Mouse (Mus musculus) kidney, embryonic 15.5 days (tissue): ENCODE results near the gene Msh5. TPM values are rescaled to one million over a fixed set of nuclear protein-coding genes. Genes with fewer than 3 reads are reported as not detected.
"Not testable (repeated sequence)": the region's sequence is repeated elsewhere in the genome, so short reads cannot be mapped to it uniquely, and the experiment has no call there.

Experiments
- ATAC-seq: fragments of 200-750 bp; cut with Nextera tagmentation; replicated peaks from 2 replicates; pipeline ENCODE4 v1.8.0; 2017; ENCODE audit warnings: moderate TSS enrichment; ENCODE audit not compliant: low FRiP score
- H3K27ac ChIP-seq: fragments of 300-500 bp; sonication (generic); 2 replicates; pipeline ENCODE4 v1.5.1; 2015; ENCODE audit warnings: mild to moderate bottlenecking, inconsistent platforms
- H3K27me3 ChIP-seq: fragments of 300-500 bp; sonication (generic); 2 replicates; pipeline ENCODE4 v1.6.1; 2015; ENCODE audit warnings: inconsistent platforms
- H3K36me3 ChIP-seq: fragments of 300-500 bp; sonication (generic); 2 replicates; pipeline ENCODE4 v1.6.1; 2015; ENCODE audit warnings: inconsistent platforms
- H3K4me1 ChIP-seq: fragments of 300-500 bp; sonication (generic); 2 replicates; pipeline ENCODE4 v1.6.1; 2015; ENCODE audit warnings: inconsistent platforms
- H3K4me2 ChIP-seq: fragments of 300-500 bp; sonication (generic); 2 replicates; pipeline ENCODE4 v1.6.1; 2015; ENCODE audit warnings: moderate library complexity, mild to moderate bottlenecking, inconsistent platforms
- H3K4me3 ChIP-seq: fragments of 300-500 bp; sonication (generic); replicated peaks from 2 replicates; pipeline ENCODE4 v1.5.1; 2015; ENCODE audit warnings: mild to moderate bottlenecking, inconsistent platforms
- H3K9ac ChIP-seq: fragments of 300-500 bp; sonication (generic); 2 replicates; pipeline ENCODE4 v1.6.1; 2015; ENCODE audit warnings: mild to moderate bottlenecking, inconsistent platforms
- H3K9me3 ChIP-seq: fragments of 300-500 bp; sonication (generic); replicated peaks from 2 replicates; pipeline ENCODE4 v1.6.1; 2016; ENCODE audit warnings: inconsistent platforms
- WGBS: fragments of 180-500 bp; shearing (Covaris S2); methylation state at CpG from one replicate; pipeline ENCODE4 v1.1.7; 2015; ENCODE audit warnings: mixed read lengths; 5-methylcytosine and 5-hydroxymethylcytosine counted together
- polyA plus RNA-seq: library from polyadenylated mRNA; unstranded; fragments of >200 nt; fragmentation: Nextera tagmentation; extraction: Ambion mirVana; gene quantifications from 2 replicates; pipeline ENCODE4 v1.2.1, GENCODE M21; 2015

The Msh5 gene
- polyA plus RNA-seq, 1 experiment from 2014 or later: 5.4 TPM

DNA sequence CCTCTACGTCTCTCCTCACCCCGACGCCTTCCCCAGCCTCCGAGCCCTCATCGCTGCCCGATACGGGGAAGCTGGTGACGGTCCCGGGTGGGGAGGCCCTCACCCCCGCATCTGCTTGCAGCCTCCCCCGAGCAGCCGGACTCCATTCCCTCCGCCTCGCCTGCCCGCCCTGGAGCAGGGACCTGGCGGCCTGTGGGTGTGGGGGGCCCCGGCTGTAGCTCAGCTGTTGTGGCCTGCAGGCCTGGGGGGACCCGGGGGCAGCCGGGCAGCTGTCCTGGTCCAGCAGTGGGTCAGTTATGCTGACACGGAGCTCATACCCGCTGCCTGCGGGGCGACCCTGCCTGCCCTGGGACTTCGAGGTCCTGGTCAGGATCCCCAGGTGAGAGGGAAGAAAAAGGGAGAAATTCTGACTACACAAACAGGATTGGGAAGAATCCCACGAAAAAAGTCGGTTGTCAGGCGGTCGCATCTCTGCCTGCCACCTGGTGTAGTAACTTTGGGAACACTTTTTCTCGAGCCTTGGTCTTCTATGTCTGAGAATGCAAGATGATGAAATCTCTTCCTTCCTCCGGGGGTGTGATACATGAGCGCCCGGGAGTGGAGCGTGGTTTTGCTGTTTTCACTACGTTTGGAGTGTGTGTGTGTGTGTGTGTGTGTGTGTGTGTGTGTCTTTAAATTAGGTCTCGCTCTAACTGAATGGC is 44.9 kb downstream of the Msh5 start:
- H3K4me1 ChIP-seq: peaks cover 48% of the 10 kb centered on the region
- no peaks in the 10 kb centered on the region for H3K9me3 ChIP-seq
- H3K4me3 ChIP-seq: peak overlapping the region; percentile 82
- H3K27ac ChIP-seq: peak overlapping the region; percentile 99
- H3K9ac ChIP-seq: peak overlapping the region; percentile 95
- H3K4me2 ChIP-seq: peak overlapping the region; percentile 96
- peaks cover 51% of the 10 kb centered on the region for H3K36me3 ChIP-seq
- no peaks in the 10 kb centered on the region for H3K27me3 ChIP-seq
- under 1% methylated on average over 35 of the region's 35 CpGs for WGBS
- no peak; the same call in 1 of the 2 replicates for ATAC-seq

DNA sequence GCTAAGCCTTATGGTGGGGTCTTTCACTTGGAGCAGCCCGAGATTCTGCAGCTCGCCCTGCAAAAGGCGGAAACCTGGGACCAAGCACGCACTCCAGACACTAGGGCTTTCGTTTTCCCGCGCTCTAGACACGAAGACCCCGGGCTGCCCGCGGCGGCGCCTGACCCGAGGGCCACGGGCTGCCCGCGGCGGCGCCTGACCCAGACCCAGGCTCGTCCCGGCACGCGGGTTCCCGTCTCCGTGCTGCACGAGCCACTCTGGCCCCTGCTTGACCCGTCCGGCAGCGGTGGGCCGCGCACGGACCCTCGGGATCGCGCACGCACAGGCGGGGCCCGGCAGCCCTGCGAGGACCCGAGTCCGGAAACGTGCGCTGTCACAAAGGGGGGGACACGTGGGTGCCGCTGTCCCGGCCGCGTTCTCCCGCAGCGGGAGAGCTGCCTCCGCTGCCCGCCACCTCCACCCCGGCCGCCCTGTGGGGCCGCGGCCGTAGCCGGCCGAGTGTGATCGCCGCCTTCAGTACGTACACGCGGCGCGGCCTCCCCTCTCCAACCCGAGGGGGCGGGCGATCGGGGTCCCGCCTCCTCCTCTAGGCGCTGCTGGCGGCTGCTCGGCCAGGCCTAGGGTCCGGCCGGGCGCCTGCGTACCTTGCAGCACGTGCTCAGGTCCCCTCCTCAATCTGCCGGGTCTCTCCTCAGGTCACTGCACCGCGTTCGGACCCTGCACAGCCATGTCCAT is 45.7 kb downstream of the Msh5 start, which contains the start of gene Vars:
Vars (plus strand) TSS at position 271 of the 735 bp plus-strand sequence.
- no peaks in the 10 kb centered on the region for H3K9me3 ChIP-seq
- under 1% methylated on average over 80 of the region's 83 CpGs for WGBS
- H3K36me3 ChIP-seq: peaks cover 50% of the 10 kb centered on the region
- peaks cover 51% of the 10 kb centered on the region for H3K4me1 ChIP-seq
- peak within 1 kb of the TSS; percentile 96 for H3K4me2 ChIP-seq
- peak within 1 kb of the TSS; percentile 82 for H3K4me3 ChIP-seq
- ATAC-seq: peak; percentile 94
- H3K27ac ChIP-seq: peak within 1 kb of the TSS; percentile 99
- H3K27me3 ChIP-seq: no peaks in the 10 kb centered on the region
- H3K9ac ChIP-seq: peak within 1 kb of the TSS; percentile 95

DNA sequence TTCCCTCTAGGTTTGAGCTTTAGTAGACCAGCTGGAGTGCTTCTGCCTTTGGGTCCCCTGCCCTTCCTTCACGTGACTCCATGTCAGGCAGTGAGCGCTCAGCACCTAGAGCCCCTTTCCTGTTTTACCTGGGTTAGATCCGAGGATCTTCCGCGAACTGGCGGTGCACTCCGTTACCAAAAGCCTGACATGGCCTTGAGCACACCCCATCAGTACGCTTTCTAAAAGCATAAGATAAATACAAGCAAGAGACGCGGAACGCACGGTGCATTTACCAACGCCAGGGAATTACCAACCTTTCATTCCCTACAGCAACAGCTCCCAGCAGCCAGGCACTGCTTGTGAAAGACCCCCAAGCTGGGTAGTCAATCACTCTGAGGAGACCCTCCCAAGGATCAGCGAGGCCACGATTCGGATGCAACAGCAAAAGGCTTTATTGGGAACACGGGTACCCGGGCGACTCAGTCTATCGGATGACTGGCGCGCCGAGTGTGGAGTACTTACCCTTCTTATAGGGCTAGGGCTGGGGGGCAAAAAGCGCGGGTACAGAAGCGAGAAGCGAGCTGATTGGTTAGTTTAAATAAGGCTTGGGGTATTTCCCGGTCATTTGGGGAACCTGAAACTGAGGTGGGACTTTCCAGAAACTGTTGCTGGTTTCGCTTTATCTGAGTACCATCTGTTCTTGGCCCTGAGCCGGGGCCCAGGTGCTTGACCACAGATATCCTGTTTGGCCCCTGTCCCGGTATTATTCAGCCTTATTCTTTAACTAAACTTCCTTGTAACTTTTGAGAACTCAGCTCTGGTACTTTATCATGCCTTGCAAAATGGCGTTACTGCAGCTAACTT is 46.5 kb downstream of the Msh5 start:
- peak overlapping the region; percentile 95 for H3K9ac ChIP-seq
- WGBS: 16% methylated on average over 30 of the region's 32 CpGs
- peaks cover 47% of the 10 kb centered on the region for H3K36me3 ChIP-seq
- not testable (repeated sequence) for H3K9me3 ChIP-seq, ATAC-seq, H3K27me3 ChIP-seq
- peak overlapping the region; percentile 96 for H3K4me2 ChIP-seq
- H3K27ac ChIP-seq: peak overlapping the region; percentile 99
- peaks cover 51% of the 10 kb centered on the region for H3K4me1 ChIP-seq
- H3K4me3 ChIP-seq: peak overlapping the region; percentile 82

DNA sequence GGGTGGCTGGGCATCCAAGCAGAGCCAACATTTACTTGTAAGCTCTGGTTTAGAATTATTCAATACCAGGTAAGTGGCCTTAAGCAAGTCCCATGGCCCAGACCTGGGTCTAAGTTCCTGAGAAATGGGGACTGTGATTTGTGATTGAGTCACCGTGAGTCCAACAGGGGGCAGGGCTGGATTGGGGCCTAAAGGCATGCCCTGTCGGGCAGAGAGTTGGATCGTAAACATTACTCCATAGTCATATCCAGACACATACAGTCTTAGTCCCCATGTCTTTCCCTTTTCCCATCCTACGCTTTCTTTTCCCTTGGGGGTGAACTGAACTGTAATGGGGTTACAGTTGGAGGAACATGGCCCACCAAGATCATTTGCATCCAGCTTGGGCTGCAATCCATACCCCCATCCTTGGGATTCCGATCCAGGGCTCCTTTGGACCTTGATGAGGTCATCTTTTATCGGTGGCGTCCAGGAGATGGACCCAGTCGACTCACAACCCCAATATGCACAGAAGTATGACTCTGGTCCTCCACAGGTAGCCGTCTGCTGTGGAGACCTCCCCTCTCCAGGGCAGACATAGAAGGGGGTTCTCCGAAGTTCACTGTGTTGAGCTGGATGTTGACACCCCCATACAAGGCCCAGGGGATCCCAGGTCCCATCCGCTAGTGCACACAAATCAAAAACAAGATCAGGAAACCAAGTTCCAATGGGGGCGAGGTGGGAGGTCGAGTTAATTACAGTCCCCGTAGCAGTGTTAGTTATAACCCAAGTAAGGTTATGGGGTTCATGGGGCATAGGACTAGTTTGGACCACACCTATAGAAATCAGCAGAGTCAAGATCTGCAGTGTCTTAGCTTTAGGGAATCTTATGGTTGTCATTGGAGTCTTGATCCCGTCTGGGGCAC is 47.8 kb downstream of the Msh5 start:
- Histone ChIP-seq H3K4me2 (peak overlapping the region; percentile 96), H3K36me3 (peaks cover 34% of the 10 kb centered on the region), H3K4me1 (peaks cover 51% of the 10 kb centered on the region), H3K27ac (no peak overlapping the region), H3K9me3 (no peaks in the 10 kb centered on the region), H3K9ac (no peak overlapping the region), H3K4me3 (peak overlapping the region; percentile 82; the same call in 1 of the 2 replicates), H3K27me3 (no peaks in the 10 kb centered on the region)
- 92% methylated on average over 15 of the region's 15 CpGs for WGBS
- ATAC-seq: no peak

DNA sequence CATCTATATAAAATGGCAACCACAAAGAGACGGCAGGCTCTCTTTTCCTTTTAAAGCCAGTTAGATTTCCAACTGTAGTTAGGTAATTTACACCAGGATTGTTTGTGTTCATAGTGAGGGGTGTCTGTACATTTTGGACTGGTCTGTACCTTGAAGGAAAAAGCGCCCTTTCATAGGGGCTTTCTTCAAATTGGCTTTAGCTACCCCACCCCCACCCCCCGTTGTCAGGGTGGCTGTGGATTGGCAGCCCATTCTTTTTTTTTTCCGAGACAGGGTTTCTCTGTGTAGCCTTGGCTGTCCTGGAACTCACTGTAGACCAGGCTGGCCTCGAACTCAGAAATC is 49.4 kb downstream of the Msh5 start:
- Histone ChIP-seq H3K9ac (no peak overlapping the region), H3K9me3 (no peaks in the 10 kb centered on the region), H3K4me1 (peaks cover 34% of the 10 kb centered on the region), H3K27ac (no peak overlapping the region), H3K27me3 (no peaks in the 10 kb centered on the region), H3K4me2 (peak overlapping the region; percentile 23; the same call in 1 of the 2 replicates), H3K36me3 (peaks cover 39% of the 10 kb centered on the region), H3K4me3 (no peak overlapping the region; the same call in 1 of the 2 replicates)
- WGBS: 89% methylated on average over 5 of the region's 5 CpGs
- no peak for ATAC-seq

DNA sequence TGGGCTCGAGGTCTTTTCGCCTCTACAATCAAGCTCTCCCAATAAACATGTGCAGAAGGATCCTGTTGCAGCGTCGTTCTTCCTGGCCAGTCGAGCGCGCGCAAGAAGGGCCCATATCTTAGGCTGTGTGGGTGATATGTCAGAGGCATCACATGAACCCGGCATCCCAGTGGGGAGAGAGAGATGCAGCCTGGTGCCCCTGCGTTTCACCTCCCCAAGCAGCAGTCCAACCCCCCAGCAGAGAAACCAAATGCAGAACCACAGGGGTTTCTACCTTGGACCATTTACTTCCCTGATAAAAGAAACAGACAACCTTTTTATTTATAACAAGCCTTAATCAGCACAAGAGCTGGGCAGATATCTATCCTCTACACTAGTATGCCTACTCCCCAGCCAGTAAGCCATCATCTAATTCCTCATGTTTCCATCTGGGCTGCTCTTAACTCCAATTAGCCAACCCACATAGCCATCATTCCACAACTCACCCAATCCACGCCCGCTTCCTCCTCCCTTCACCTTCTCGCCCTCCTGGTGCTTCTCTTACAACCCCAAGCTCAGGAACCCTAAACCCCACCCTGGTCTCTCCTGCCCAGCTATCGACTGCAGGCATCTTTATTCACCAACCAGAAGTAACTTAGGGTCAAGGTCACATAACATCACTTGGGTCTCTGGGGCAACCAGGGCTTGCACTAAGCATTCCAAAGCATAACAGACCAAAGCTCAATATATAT is 50.0 kb downstream of the Msh5 start:
- ATAC-seq: no peak
- no peaks in the 10 kb centered on the region for H3K27me3 ChIP-seq
- peak overlapping the region; percentile 23 for H3K4me2 ChIP-seq
- no peaks in the 10 kb centered on the region for H3K9me3 ChIP-seq
- H3K9ac ChIP-seq: 0 out of 2 replicates have a peak overlapping the region, but pooled peaks have one; percentile 14
- peaks cover 45% of the 10 kb centered on the region for H3K36me3 ChIP-seq
- no peak overlapping the region for H3K4me3 ChIP-seq
- no peak overlapping the region for H3K27ac ChIP-seq
- peaks cover 31% of the 10 kb centered on the region for H3K4me1 ChIP-seq
- WGBS: 76% methylated on average over 13 of the region's 14 CpGs

DNA sequence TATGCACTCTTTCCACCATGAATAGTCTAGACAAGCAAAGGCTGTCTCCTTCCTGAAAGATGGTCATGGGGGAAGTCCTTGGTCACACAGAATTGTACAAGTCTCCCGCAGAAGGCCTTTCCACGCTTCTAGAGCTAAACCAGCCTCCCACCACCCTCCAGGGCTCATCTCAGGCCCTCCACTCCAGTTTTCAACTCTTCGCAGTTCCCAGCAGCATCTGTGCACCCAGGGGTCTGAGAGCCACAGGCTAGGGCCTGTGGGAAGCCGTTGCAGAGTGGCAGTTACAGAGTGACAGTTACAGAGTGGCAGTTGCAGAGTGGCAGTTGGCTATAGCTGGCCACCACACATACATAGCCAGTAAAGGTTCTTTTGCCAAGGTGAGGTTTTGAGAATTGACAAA is 50.6 kb downstream of the Msh5 start:
- not testable (repeated sequence) for H3K27ac ChIP-seq, H3K9ac ChIP-seq, H3K4me2 ChIP-seq, ATAC-seq, H3K27me3 ChIP-seq, H3K4me3 ChIP-seq, H3K9me3 ChIP-seq
- over 99% methylated on average over 4 of the region's 4 CpGs for WGBS
- H3K36me3 ChIP-seq: peaks cover 51% of the 10 kb centered on the region
- H3K4me1 ChIP-seq: peaks cover 31% of the 10 kb centered on the region

DNA sequence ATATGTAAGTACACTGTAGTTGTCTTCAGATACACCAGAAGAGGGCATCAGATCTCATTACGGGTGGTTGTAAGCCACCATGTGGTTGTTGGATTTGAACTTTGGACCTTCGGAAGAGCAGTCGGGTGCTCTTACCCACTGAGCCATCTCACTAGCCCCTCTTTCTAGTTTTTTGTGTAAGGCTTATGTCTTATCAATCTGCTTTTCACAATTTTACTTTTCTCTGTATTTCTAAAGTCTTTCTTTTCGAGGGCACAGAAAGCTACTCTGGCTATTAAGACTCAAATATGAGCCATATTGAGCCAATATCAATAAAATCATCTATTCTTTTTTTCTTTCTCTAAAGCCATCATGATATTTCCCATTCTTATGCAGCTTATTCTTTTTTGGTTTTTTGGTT is 51.4 kb downstream of the Msh5 start:
- not testable (repeated sequence) for H3K27ac ChIP-seq, H3K9ac ChIP-seq, H3K9me3 ChIP-seq, H3K27me3 ChIP-seq, H3K4me2 ChIP-seq, ATAC-seq, H3K4me3 ChIP-seq
- peaks cover 58% of the 10 kb centered on the region for H3K36me3 ChIP-seq
- WGBS: 93% methylated on average over 4 of the region's 4 CpGs
- peaks cover 31% of the 10 kb centered on the region for H3K4me1 ChIP-seq

DNA sequence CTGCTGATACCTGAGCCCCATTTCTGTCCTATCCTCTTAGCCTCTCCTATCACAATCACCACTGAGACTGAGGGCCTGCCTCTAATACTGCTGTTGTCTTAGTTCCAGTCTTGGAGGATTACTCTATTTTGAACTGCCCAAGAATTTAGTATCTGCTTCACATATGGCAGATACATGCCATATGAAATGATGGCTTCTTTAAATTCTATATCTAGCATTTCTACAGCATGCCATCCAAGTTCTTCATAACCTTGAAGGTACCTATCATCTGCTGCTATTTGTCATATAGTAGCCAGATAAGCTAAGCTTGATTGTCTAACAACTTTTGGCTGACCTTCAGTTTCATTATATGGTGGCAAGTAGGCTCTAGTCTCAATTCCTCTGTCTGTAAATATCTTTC is 51.8 kb downstream of the Msh5 start:
- Histone ChIP-seq H3K27ac (no peak overlapping the region), H3K4me3 (no peak overlapping the region), H3K4me2 (no peak overlapping the region), H3K4me1 (peaks cover 28% of the 10 kb centered on the region), H3K9ac (no peak overlapping the region), H3K27me3 (no peaks in the 10 kb centered on the region), H3K9me3 (no peaks in the 10 kb centered on the region), H3K36me3 (peaks cover 61% of the 10 kb centered on the region)
- no peak for ATAC-seq

DNA sequence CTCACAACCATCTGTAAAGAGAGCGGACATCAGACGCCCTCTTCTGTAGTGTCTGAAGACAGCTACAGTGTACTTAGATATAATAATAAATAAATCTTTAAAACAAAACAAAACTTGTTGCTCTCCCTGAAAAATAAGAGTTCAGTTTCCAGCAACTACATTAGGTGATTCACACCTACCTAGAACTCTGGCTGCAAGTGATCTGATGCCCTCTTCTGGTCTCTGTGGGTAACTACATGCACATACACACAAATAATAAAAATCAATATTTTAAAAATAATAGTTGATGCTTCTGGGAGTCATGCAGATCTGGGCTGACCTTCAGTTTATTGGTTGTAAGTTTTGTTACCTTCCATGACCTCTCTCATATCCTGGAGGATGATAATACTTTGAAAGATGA is 62.3 kb downstream of the Msh5 start:
- H3K27me3 ChIP-seq: no peaks in the 10 kb centered on the region
- H3K27ac ChIP-seq: no peak overlapping the region
- peaks cover 35% of the 10 kb centered on the region for H3K36me3 ChIP-seq
- no peak overlapping the region for H3K4me3 ChIP-seq
- no peak overlapping the region for H3K4me2 ChIP-seq
- no peak for ATAC-seq
- H3K9ac ChIP-seq: no peak overlapping the region
- H3K9me3 ChIP-seq: no peaks in the 10 kb centered on the region
- H3K4me1 ChIP-seq: peaks cover 34% of the 10 kb centered on the region
- 70% methylated on average over 2 of the region's 2 CpGs for WGBS

DNA sequence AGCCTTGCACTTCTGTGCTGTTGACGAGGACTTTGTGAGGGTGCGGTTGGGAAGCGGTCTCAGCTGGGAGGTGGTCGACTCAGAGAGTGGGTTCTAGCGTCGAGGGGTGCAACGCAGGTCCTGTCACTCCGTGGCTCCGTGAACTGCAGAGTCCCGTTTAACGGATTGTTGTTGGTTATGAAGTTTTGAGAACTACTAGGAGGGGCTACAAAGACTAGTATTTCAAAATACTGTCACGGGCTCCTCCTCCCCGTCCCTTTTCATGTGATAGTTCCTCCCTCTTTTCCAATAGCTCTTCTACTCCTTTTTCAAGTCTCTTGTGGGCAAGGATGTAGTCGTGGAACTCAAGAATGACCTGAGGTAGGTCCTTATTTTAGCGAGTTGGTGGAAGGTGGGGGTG is 64.2 kb downstream of the Msh5 start:
- Histone ChIP-seq H3K36me3 (peaks cover 25% of the 10 kb centered on the region), H3K4me3 (peak overlapping the region; percentile 93), H3K9ac (peak overlapping the region; percentile 96), H3K27me3 (no peaks in the 10 kb centered on the region), H3K4me1 (peaks cover 34% of the 10 kb centered on the region), H3K4me2 (peak overlapping the region; percentile 84), H3K9me3 (no peaks in the 10 kb centered on the region), H3K27ac (peak overlapping the region; percentile 100)
- 0% methylated on average over 15 of the region's 15 CpGs for WGBS
- no peak; the same call in 1 of the 2 replicates for ATAC-seq
